Mouse (Mus musculus) bone marrow, adult 2 months (tissue): ENCODE results near the gene Tomm22.

Source experiments
- CTCF ChIP-seq: fragments of 200-500 bp; IDR thresholded peaks from 2 replicates; pipeline ENCODE4 v1.5.1; 2011; ENCODE audit warnings: low read length, control low read depth; ENCODE audit not compliant: control insufficient read depth, insufficient read depth
- POLR2A ChIP-seq: fragments of 200-500 bp; IDR thresholded peaks from 2 replicates; pipeline ENCODE4 v1.6.1; 2011; ENCODE audit warnings: low read depth, mild to moderate bottlenecking, control low read depth, low read length, borderline replicate concordance; ENCODE audit not compliant: control insufficient read depth

- TF ChIP-seq POLR2A, result no peak
- TF ChIP-seq CTCF, result no peak
Observed at GRCm38 (mm10) chr15:79692334-79692733, 21.7 kb downstream of the Tomm22 start.
